ENCODE assay signal across 23 mouse cellular contexts in the genomic region with DNA sequence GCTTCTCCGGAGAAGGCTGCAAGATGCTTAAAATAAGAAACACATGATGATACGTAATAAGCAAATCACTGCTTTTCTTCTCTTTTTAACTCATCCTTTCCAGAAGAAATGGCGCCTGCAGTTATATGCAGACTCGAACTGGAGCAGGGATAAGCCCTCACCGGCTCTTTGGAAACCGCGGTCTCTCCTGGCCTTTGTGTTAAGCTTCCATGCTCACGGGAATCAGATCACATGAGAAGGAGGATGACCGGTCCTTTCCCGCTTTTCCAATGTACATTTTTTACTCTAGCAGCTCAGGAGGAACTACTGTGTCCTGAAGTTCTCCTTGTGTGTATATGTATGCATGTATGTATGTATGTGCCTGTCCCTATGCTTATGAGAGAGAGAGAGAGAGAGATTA. TPM values are rescaled to one million over a fixed set of nuclear protein-coding genes. Genes with fewer than 3 reads are reported as not detected.
DNase-seq lines count a peak whose midpoint lies in the region; ATAC-seq and TF ChIP-seq lines count a peak whose summit lies in the region.
"Had no signal": no experiment of that assay in that cellular context is flagged by ENCODE, and none has a peak within 500 bp of the region (broad histone marks: within the 10 kb centered on the region; RNA-seq: fewer than 3 reads in every experiment).

No protein-coding gene starts in this region.

- TF ChIP-seq CTCF in left cerebral cortex, adult 2 months (IDR thresholded peaks at IDR 0.05): no peak
- no peak for TF ChIP-seq CTCF in midbrain, postnatal 0 days (IDR thresholded peaks at IDR 0.05)

- H3K27ac ChIP-seq in left cerebral cortex, adult 2 months: peak overlapping the region; percentile 24; the same call in 1 of the 2 replicates
- H3K27ac ChIP-seq in liver, embryonic 12.5 days: peak overlapping the region; percentile 64; the same call in 1 of the 2 replicates
- no peak overlapping the region for H3K27ac ChIP-seq in midbrain, postnatal 0 days (ENCODE audit: low read depth, low read length)
- H3K27ac ChIP-seq: kidney, postnatal 0 days; lung, embryonic 15.5 days; midbrain, embryonic 15.5 days; neural tube, embryonic 13.5 days; stomach, embryonic 15.5 days had no signal

- H3K4me2 ChIP-seq in liver, embryonic 12.5 days: no peak overlapping the region
- no peak overlapping the region for H3K4me2 ChIP-seq in midbrain, postnatal 0 days (ENCODE audit: low read depth, low read length, poor library complexity, severe bottlenecking)
- H3K4me2 ChIP-seq: heart, embryonic 11.5 days; lung, embryonic 15.5 days; midbrain, embryonic 15.5 days; neural tube, embryonic 13.5 days; stomach, embryonic 15.5 days had no signal

- H3K36me3 ChIP-seq in liver, embryonic 12.5 days: peaks cover 48% of the 10 kb centered on the region
- H3K36me3 ChIP-seq in midbrain, postnatal 0 days (ENCODE audit: insufficient read depth, low read length): no peaks in the 10 kb centered on the region
- H3K36me3 ChIP-seq: midbrain, embryonic 15.5 days; neural tube, embryonic 13.5 days; stomach, embryonic 15.5 days had no signal

- no peak for ATAC-seq in liver, embryonic 12.5 days
- ATAC-seq in midbrain, postnatal 0 days (ENCODE audit: low FRiP score): no peak
- ATAC-seq: forebrain, embryonic 14.5 days; midbrain, embryonic 15.5 days had no signal

- H3K4me3 ChIP-seq in left cerebral cortex, adult 2 months: no peak overlapping the region
- H3K4me3 ChIP-seq in liver, embryonic 12.5 days: no peak overlapping the region
- H3K4me3 ChIP-seq in midbrain, postnatal 0 days (ENCODE audit: low read depth, low read length): no peak overlapping the region
- H3K4me3 ChIP-seq: lung, embryonic 15.5 days; midbrain, embryonic 15.5 days; myocyte; neural tube, embryonic 13.5 days; stomach, embryonic 15.5 days had no signal

- 89% methylated on average over 10 of the region's 10 CpGs for WGBS in liver, embryonic 12.5 days (ENCODE audit: insufficient replicate concordance)
- WGBS in midbrain, postnatal 0 days: 85% methylated on average over 10 of the region's 10 CpGs

- no peaks in the 10 kb centered on the region for H3K27me3 ChIP-seq in liver, embryonic 12.5 days (replicated peaks)
- H3K27me3 ChIP-seq in midbrain, postnatal 0 days (ENCODE audit: insufficient read depth, low read length): no peaks in the 10 kb centered on the region
- H3K27me3 ChIP-seq: lung, embryonic 15.5 days; midbrain, embryonic 15.5 days; neural tube, embryonic 13.5 days; stomach, embryonic 15.5 days had no signal

- intact Hi-C loops in left cerebral cortex, adult 2 months (cut with DNase I): no loop called here
- intact Hi-C loops in left cerebral cortex, postnatal 25 days (cut with DNase I): no loop called here

- H3K4me1 ChIP-seq in liver, embryonic 12.5 days: peaks cover 93% of the 10 kb centered on the region
- peaks cover 9% of the 10 kb centered on the region; the same call in 1 of the 2 replicates for H3K4me1 ChIP-seq in midbrain, postnatal 0 days (ENCODE audit: insufficient read depth, low read length)

- H3K9ac ChIP-seq in liver, embryonic 12.5 days: no peak overlapping the region
- no peak overlapping the region for H3K9ac ChIP-seq in midbrain, postnatal 0 days (replicated peaks; ENCODE audit: low read length, poor library complexity, severe bottlenecking)
- H3K9ac ChIP-seq: lung, embryonic 15.5 days; midbrain, embryonic 15.5 days; neural tube, embryonic 13.5 days; stomach, embryonic 15.5 days had no signal

- no peaks in the 10 kb centered on the region for H3K9me3 ChIP-seq in liver, embryonic 12.5 days (replicated peaks)
- H3K9me3 ChIP-seq in midbrain, postnatal 0 days (ENCODE audit: low read length): no peaks in the 10 kb centered on the region
- H3K9me3 ChIP-seq: lung, embryonic 15.5 days; midbrain, embryonic 15.5 days; neural tube, embryonic 13.5 days; stomach, embryonic 15.5 days had no signal

- DNase-seq in left cerebral cortex, adult 2 months (ENCODE audit: extremely low spot score in 1 of 2, low spot score in 2 of 2): no peak
- DNase-seq in left cerebral cortex, postnatal 25 days (ENCODE audit: low spot score in 2 of 2): no peak
- DNase-seq in urinary bladder, postnatal 14 days (ENCODE audit: low spot score): peak; percentile 1
- no peak for DNase-seq in urinary bladder, adult 2 months (ENCODE audit: low spot score)
- peak; percentile 1 for DNase-seq in testis, postnatal 14 days (ENCODE audit: low spot score)
- DNase-seq in midbrain, postnatal 0 days (ENCODE audit: low spot score): no peak
- DNase-seq: adrenal gland, adult 2 months; B cell, adult 2 months; cerebellum, adult 11-12 months; cerebellum, postnatal 10 days; kidney, adult 2 months; lung, postnatal 4 days; retina, postnatal 1 day; right cerebral cortex, postnatal 4 days had no signal

RNA-seq across cellular contexts. Expression of gene Tbc1d2b, which starts 3.7 kb away (rescaled TPM):
- 10 to 100 TPM; 14.1 to 14.2 TPM for total RNA-seq in left cerebral cortex, adult 2 months (2021)
- total RNA-seq in left cerebral cortex, postnatal 25 days (2021): 10 to 100 TPM in 1 of 2 experiments, 1 to 10 TPM in 1; 8.9 to 11.6 TPM
- 43.5 and 47.9 TPM in 2 replicates for polyA plus RNA-seq in urinary bladder, adult 2 months (2012; rRNA removed)
- polyA plus RNA-seq in liver, embryonic 12.5 days (2016; fragmentation: Nextera tagmentation; extraction: Ambion mirVana): 11.0 and 12.2 TPM in 2 replicates
- 17.8 and 21.6 TPM in 2 replicates for total RNA-seq in midbrain, postnatal 0 days (2014; rRNA removed)
- 3.2 and 3.7 TPM in 2 replicates for polyA plus RNA-seq in midbrain, postnatal 0 days (2015; fragmentation: Nextera tagmentation; extraction: Ambion mirVana)

Comparison
In these comparisons a context has a peak if more than half of its experiments do, and no peak if none do; other contexts are left out.
1. DNase-seq: peak in urinary bladder, postnatal 14 days (single experiment) and testis, postnatal 14 days (single experiment); none in left cerebral cortex, adult 2 months (0 of 2), left cerebral cortex, postnatal 25 days (0 of 2), urinary bladder, adult 2 months (single experiment) and midbrain, postnatal 0 days (single experiment).